Mouse (Mus musculus) cerebellum, adult 9-11 months (tissue): ENCODE results near the gene Klhl22.
"Not testable (repeated sequence)": the region's sequence is repeated elsewhere in the genome, so short reads cannot be mapped to it uniquely, and the experiment has no call there.

Experiments
- DNase-seq: peaks from one replicate; pipeline ENCODE4 v3.0.0; 2022

Klhl22 gene

GRCm38 (mm10) chr16:17759344-17759773 is at the start of gene Klhl22:
TSS of gene Klhl22 (plus strand) at chr16:17759618.
- peak; percentile 91 for DNase-seq

GRCm38 (mm10) chr16:17717791-17718190 is 41.6 kb upstream of the Klhl22 start:
- no peak for DNase-seq

DNA sequence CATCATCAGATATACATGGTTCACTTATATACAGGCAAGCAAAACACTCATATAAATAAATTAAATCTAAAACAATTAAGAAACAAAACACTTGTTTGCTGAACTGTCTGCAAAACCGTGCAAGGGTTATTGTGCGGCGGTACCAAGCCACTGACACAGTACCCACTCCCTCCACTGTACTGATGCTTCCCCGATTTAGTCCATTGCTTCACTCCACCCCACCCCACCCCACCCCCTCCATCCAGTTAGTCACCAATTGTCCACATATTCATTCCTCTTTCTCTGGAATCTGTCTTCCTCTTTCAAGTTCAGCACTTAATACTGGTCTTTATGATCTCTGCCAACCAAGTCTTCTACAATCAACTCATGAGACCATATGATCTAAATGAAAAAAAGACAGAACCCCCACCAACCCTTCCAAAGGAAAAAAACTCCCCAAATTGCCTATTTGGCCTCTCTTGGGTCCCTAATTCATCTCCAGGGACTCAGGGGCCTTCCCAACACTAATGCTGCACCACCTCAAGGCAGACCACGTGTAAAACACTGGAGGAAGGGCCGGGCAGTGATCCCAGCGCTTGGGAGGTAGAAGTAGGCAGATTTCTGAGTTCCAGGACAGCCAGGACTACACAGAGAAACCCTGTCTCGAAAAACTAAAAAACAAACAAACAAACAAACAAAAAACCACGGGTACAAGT is 38.2 kb upstream of the Klhl22 start:
- DNase-seq, result no peak

DNA sequence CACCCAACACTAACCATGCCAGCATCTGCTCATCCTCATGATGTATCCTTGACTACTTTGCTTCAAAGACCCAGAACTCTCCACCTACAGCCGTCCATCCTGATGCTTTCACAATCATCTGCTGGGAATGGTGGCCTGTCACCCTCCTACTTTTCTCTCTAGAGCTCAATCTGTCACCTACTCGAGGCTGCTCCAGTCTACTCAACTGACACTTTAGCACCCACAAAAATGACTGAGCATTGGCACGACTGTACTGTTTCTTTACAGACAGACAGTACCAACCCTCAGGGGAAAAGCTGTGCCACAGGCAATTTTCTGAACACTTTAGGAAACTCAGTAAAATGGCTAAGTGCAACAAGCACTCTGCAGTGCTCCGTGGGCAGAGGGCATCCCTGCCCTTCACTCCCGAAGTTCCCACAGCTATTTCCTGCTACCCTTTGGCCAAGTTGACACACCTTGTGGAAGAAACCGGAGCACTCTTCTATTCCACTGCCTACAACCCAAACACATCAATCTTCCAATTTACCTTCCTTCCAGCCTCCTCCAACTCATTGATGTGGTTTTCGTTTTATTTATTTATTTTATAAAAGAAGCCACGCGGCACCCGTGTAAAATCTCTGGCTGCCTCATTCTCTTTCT is 37.5 kb upstream of the Klhl22 start:
- DNase-seq, result no peak

DNA sequence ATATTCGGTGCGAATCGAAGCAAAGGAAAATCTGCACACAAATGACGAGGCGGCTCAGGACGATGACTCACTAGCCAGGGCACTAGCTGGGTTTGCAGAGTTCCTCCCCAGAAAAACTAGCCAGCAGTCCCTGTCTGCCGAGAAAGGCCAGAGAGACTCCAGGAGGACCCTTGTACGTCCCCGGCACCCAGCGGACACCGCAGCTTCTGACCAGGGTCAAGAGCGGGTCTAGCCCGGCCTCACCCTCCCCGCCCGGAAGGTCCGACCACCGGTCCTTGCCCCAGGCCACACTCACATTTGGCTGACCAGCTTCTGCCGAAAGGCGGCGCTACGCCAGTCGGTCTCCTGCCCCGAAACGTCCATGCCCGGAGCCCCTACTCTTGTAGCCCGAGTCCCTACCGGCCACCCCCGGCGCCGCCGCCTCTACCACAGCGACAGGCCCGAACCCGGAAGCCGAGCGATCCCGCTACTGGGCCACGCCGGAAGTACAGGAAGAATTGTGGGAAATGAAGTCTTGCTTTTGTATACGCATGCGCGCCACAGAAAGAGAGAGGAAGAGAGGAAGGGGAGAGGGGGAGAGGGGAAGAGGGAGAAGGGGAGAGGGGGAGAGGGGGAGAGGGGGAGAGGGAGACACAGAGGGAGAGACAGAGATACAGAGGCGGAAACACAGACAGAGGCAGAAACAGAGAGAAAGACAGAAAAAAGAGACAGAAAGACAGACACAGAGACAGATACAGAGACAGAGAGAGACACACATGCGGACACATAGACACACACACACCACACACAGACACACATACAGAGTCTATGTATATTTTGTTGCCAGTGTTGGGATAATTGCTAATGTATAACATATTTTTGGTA is 36.7 kb upstream of the Klhl22 start:
- peak; percentile 92 for DNase-seq

GRCm38 (mm10) chr16:17723325-17723626 is 36.1 kb upstream of the Klhl22 start:
- DNase-seq, result no peak

DNA sequence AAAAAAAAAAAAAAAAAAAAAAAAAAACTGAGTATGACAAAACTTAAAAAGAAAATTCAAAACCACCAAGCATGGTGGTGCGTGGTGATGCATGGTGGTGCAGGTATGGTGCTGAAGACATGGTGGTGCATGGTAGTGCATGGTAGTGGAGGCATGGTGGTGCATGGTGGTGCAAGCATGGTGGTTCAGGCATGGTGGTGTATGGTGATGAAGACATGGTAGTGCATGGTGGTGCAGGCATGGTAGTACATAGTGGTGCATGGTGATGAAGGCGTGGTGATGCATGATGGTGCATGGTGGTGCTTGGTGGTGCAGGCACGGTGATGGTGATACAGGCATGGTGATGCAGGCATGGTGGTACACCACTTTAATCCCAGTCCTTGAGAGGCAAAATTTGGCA is 35.0 kb upstream of the Klhl22 start:
- no peak for DNase-seq

DNA sequence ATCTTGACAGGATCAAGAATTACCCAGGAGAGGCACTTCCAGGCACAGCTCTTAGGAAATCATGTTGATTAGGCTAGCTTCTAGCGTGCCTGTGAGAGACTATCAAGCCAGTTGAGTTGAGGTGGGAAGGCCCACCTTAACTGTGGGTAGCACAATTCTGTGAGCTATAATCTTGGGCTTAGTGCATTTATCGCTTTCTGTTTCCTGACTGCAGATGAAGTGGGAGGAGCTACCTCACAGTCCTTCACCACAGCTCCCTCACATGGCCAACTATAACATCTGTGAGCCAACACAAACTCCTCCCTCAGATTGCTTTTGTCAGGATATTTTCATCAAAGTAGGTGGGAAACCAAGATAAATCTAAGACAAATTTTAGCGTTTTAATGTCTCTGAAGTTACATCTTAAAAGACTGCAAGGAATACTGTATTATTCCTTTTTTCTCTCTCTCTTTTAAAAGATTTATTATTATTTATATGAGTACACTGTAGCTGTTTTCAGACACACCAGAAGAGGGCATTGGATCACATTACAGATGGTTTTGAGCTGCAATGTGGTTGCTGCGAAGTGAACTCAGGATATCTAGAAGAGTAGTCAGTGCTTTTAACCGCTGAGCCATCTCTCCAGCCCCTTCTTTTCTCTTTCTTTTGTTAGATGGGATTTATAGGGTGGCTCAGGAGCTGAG is 32.1 kb upstream of the Klhl22 start:
- DNase-seq, result no peak

GRCm38 (mm10) chr16:17729974-17730373 is 29.4 kb upstream of the Klhl22 start:
- DNase-seq, result no peak

GRCm38 (mm10) chr16:17732021-17732420 is 27.4 kb upstream of the Klhl22 start:
- DNase-seq, result no peak

DNA sequence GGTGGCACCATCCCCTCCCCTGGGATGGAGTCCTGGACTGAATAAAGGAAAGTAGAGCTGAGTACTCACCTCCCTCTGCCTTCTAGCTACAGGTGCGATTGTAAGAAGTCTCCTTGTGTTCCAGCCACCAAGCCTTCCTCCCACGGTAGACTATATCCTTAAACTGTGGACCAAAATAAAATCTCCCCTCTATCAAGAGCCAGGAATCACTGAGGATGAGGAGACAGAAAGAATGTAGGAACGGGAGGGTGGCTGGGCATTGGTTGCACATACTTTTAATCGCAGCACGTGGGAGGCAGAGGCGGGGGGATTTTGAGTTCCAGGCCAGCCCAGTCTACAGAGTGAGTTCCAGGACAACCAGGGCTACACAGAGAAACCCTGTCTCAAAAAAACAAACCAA is 27.0 kb upstream of the Klhl22 start:
- DNase-seq, result no peak

DNA sequence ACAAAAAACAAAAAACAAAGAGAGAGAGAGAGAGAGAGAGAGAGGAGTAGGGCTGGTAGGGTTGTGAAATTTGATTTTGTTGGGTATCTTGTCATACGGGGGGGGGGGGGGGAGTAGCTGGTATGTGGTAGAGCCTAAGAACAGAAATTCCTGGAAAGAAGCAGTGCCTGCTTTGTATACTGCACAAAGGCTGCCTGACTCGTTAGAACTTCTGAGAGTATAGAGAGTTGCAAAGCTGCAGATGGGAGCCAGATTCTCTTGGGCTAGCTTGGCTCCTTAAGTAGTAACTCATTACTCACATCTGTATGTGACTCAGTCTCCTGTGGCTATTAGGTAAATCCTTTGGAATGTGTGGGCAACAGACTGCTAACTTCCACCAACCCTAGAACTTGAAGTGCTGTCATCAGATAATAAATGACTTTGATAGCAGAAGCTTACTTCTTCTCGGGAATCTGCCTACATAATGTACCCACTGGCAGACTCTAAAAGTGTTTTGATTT is 26.5 kb upstream of the Klhl22 start, which contains the start of gene Med15:
Med15 (minus strand) TSS at position 51 of the 500 bp plus-strand sequence.
- DNase-seq, result no peak

- no peak for DNase-seq
Measured at GRCm38 (mm10) chr16:17733646-17734045, 25.8 kb upstream of the Klhl22 start.

DNA sequence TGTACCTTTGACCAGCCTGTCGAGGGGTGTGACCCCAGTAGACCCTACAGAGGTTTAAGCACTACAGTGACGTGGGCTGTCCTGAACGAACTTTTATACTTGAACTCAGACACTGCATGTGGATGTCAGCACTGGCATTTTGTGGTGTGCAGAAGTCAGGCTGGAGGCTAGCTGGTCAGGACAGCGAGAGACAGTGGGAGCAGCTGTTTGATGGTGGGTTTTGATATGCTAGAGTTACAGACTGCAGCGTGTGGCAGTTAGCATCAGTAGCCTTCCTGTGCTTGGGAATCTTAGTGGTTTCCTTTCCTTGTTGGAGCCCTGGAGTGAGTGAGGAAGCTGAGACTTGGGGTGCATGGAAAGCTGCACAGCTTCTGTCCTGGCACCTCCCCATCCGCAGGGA is 24.5 kb upstream of the Klhl22 start:
- not testable (repeated sequence) for DNase-seq

DNA sequence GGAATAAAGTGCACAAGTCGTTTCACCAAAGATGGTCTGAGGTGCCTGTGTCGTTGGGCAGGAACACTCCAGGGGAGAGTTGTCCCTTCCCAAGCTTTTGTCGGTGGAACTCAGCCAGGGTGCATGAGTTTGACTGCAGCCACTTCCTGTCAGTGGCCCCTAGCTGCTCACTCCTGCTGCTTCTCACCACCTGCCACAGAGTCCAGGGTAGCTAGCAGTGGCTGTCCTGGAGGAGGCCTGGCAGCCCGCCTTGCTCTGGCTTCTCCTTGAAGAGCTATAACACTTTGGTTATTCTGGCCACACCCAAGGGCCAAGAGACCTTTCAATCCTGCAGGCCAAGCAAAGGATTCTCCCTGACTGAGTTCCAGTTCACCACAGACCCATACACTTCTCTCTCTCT is 23.3 kb upstream of the Klhl22 start:
- DNase-seq, result no peak

DNA sequence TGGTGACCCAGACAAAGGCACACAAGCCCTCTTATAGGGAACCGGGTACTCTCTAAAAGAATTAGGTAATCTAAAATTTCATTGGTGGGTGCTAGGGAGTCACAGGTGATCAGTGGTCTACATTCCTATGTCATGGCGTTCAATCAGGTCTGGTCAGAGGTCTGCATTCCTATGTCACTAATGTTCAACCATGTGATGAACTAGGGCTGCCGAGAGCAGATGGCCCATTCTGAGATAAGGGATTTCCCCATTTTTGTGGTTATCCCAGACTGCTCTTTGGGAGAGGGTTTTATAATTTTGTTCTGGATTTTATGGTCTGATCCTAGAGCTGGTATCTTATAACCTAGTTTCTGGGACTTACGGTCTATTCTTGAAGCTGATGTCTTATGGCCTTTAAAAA is 19.3 kb upstream of the Klhl22 start:
- DNase-seq, result no peak

GRCm38 (mm10) chr16:17742810-17743209 is 16.6 kb upstream of the Klhl22 start:
- DNase-seq, result no peak

DNA sequence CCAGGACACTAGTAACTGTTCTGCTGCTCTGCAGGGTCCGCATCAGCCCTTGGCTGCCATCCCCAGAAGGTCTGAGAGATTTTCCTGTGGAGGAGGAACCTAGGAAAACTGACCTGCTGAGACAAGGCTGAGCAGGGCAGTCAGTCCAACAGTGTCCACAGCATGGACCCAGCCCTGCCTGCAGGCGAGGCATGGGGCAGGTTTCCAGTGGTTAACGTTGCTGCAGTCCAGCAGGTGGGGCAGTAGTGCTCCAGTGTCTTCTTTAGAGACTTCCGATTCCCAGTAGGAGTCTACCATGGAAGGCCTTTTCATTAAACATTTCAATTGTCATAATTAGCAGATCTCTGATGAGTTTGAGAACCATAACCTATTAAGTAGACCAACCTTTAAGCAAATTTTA is 16.1 kb upstream of the Klhl22 start:
- DNase-seq, result no peak

DNA sequence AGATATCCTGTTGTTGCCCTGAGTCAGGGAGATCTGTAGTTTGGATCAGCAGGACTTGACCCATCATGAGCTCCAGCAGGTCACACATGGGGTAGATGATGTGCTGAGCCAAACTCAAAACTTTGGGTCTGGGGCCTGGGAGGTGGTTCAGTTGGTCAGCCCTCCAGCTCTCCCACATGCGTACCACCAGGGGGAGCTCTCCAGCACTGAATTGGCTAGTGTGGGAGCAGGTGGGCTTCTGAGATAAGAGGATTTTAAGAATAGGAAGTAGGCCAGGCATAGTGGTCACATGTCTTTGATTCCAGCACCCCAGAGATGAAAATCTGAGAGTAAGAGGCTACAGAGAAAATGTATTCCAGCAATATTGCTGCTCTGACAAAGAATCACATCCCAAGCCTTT is 14.9 kb upstream of the Klhl22 start:
- DNase-seq, result no peak

GRCm38 (mm10) chr16:17745067-17745466 is 14.4 kb upstream of the Klhl22 start:
- DNase-seq, result no peak

- DNase-seq, result no peak
Measured at GRCm38 (mm10) chr16:17753001-17753400, 6.4 kb upstream of the Klhl22 start.

DNA sequence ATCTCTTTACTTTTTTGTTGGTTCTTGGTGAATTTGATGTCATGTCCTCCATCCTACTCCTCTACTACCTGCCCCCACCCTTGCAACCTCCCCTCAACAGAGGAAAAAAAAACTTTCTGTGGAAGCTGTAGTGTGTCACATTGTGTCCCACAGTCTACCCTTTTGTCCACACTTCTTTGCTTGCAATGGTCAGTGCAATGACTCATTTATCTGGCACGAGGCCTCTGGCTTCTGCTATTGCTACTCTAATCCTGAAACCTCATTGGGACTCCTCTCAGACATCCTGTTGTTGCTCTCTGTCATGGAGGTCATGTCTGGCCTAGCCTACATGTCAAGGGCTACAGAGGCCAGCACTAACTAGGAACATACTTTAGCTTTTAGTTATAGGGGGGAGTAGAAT is 5.7 kb upstream of the Klhl22 start:
- DNase-seq, result no peak

GRCm38 (mm10) chr16:17757756-17758155 is 1.7 kb upstream of the Klhl22 start:
- DNase-seq, result no peak
